Mouse (Mus musculus) small intestine, adult 2 months (tissue): Measurements from ENCODE around the gene Desi1. TPM values are rescaled to one million over a fixed set of nuclear protein-coding genes. Genes with fewer than 3 reads are reported as not detected.

Experiments
- H3K27ac ChIP-seq: fragments of 200-500 bp; 2 replicates; pipeline ENCODE4 v1.5.1; 2012; ENCODE audit warnings: low read depth, low read length, control low read depth, inconsistent platforms; ENCODE audit not compliant: insufficient read depth
- H3K27me3 ChIP-seq: fragments of 200-500 bp; 2 replicates; pipeline ENCODE4 v1.6.1; 2012; ENCODE audit warnings: mild to moderate bottlenecking, moderate library complexity, low read length, inconsistent platforms; ENCODE audit not compliant: control insufficient read depth, insufficient read depth
- H3K36me3 ChIP-seq: fragments of 200-500 bp; 2 replicates; pipeline ENCODE4 v1.6.1; 2012; ENCODE audit warnings: mild to moderate bottlenecking, low read length, control low read depth, inconsistent platforms; ENCODE audit not compliant: control insufficient read depth, insufficient read depth
- H3K4me1 ChIP-seq: fragments of 200-500 bp; 2 replicates; pipeline ENCODE4 v1.6.1; 2012; ENCODE audit warnings: low read length, inconsistent platforms, mixed read lengths; ENCODE audit not compliant: control insufficient read depth, insufficient read depth, insufficient read length
- H3K4me3 ChIP-seq: fragments of 200-500 bp; 2 replicates; pipeline ENCODE4 v1.5.1; 2012; ENCODE audit warnings: low read depth, mild to moderate bottlenecking, control low read depth, inconsistent platforms, low read length, moderate library complexity
- CTCF ChIP-seq: fragments of 200-500 bp; IDR thresholded peaks from 2 replicates; pipeline ENCODE4 v1.5.1; 2012; ENCODE audit warnings: low read depth, mild to moderate bottlenecking, control low read depth, inconsistent platforms, low read length, moderate library complexity, mixed read lengths; ENCODE audit not compliant: insufficient replicate concordance, insufficient read length; ENCODE audit errors: extremely low read depth
- POLR2A ChIP-seq: fragments of 200-500 bp; IDR thresholded peaks from 2 replicates; pipeline ENCODE4 v1.6.1; 2012; ENCODE audit warnings: low read depth, mild to moderate bottlenecking, control low read depth, inconsistent platforms, low read length, moderate library complexity
- WGBS: fragments of 180-500 bp; shearing (Covaris S2); methylation state at CpG from one replicate; pipeline ENCODE4 v1.1.7; 2018; 5-methylcytosine and 5-hydroxymethylcytosine counted together
- polyA plus RNA-seq: library from polyadenylated mRNA; depleted of rRNA; stranded (reverse); fragments of >200 nt; gene quantifications from 2 replicates; pipeline ENCODE4 v1.2.3, GENCODE M21; 2012

Gene Desi1
- polyA plus RNA-seq, 1 experiment: 25.4 TPM

GRCm38 (mm10) chr15:81960171-81961077, 73.2 kb downstream of the Desi1 start, which contains the start of gene Pmm1:
TSS of gene Pmm1 (minus strand) at chr15:81960930.
- WGBS: under 1% methylated on average over 77 of the region's 77 CpGs
- Histone ChIP-seq H3K4me1 (no peaks in the 10 kb centered on the region; the same call in 1 of the 2 replicates), H3K36me3 (0 out of 2 replicates have a peak, but pooled peaks cover under 1% of the 10 kb centered on the region), H3K27ac (peak within 1 kb of the TSS; percentile 27), H3K4me3 (peak within 1 kb of the TSS; percentile 72), H3K27me3 (no peaks in the 10 kb centered on the region)
- peak; percentile 66 for TF ChIP-seq CTCF
- TF ChIP-seq POLR2A: peak; percentile 49; the same call in 1 of the 2 replicates

- Histone ChIP-seq H3K27me3 (no peaks in the 10 kb centered on the region), H3K36me3 (0 out of 2 replicates have a peak, but pooled peaks cover 3% of the 10 kb centered on the region), H3K4me3 (no peak overlapping the region), H3K4me1 (peaks cover 3% of the 10 kb centered on the region; the same call in 1 of the 2 replicates), H3K27ac (no peak overlapping the region)
- TF ChIP-seq CTCF (no peak), POLR2A (no peak)
- 73% methylated on average over 3 of the region's 3 CpGs for WGBS
These were observed 74.8 kb downstream of the Desi1 start for GRCm38 (mm10) chr15:81958906-81959305.

GRCm38 (mm10) chr15:81957598-81957997, 76.1 kb downstream of the Desi1 start:
- WGBS: 92% methylated on average over 11 of the region's 11 CpGs
- TF ChIP-seq POLR2A (no peak), CTCF (no peak)
- H3K4me1 ChIP-seq: peaks cover 3% of the 10 kb centered on the region; the same call in 1 of the 2 replicates

GRCm38 (mm10) chr15:81956457-81956856, 77.2 kb downstream of the Desi1 start:
- 65% methylated on average over 8 of the region's 8 CpGs for WGBS
- TF ChIP-seq POLR2A: no peak
- TF ChIP-seq CTCF: peak; percentile 97
- Histone ChIP-seq H3K36me3 (0 out of 2 replicates have a peak, but pooled peaks cover 3% of the 10 kb centered on the region), H3K4me3 (no peak overlapping the region), H3K27ac (no peak overlapping the region), H3K27me3 (no peaks in the 10 kb centered on the region), H3K4me1 (peaks cover 3% of the 10 kb centered on the region; the same call in 1 of the 2 replicates)

More at GRCm38 (mm10) chr15:81957598-81957997, 76.1 kb downstream of the Desi1 start:
- no peaks in the 10 kb centered on the region for H3K27me3 ChIP-seq
- H3K27ac ChIP-seq: no peak overlapping the region
- H3K4me3 ChIP-seq: no peak overlapping the region
- 0 out of 2 replicates have a peak, but pooled peaks cover 3% of the 10 kb centered on the region for H3K36me3 ChIP-seq

GRCm38 (mm10) chr15:81955414-81955813, 78.2 kb downstream of the Desi1 start:
- Histone ChIP-seq H3K36me3 (0 out of 2 replicates have a peak, but pooled peaks cover 4% of the 10 kb centered on the region), H3K4me3 (no peak overlapping the region), H3K4me1 (peaks cover 3% of the 10 kb centered on the region; the same call in 1 of the 2 replicates), H3K27me3 (no peaks in the 10 kb centered on the region), H3K27ac (no peak overlapping the region)
- no peak for TF ChIP-seq CTCF
- TF ChIP-seq POLR2A: no peak
- 97% methylated on average over 15 of the region's 15 CpGs for WGBS

- H3K36me3 ChIP-seq: peaks cover 4% of the 10 kb centered on the region; the same call in 1 of the 2 replicates
- WGBS: 89% methylated on average over 6 of the region's 6 CpGs
- no peak for TF ChIP-seq CTCF
- no peak for TF ChIP-seq POLR2A
These were observed 78.9 kb downstream of the Desi1 start for GRCm38 (mm10) chr15:81954716-81955115.

GRCm38 (mm10) chr15:81954151-81954583, 79.5 kb downstream of the Desi1 start:
- Histone ChIP-seq H3K27me3 (no peaks in the 10 kb centered on the region), H3K4me1 (peaks cover 13% of the 10 kb centered on the region), H3K27ac (no peak overlapping the region), H3K36me3 (peaks cover 4% of the 10 kb centered on the region; the same call in 1 of the 2 replicates), H3K4me3 (no peak overlapping the region)
- 60% methylated on average over 9 of the region's 9 CpGs for WGBS
- TF ChIP-seq CTCF (no peak), POLR2A (no peak)

More at GRCm38 (mm10) chr15:81954716-81955115, 78.9 kb downstream of the Desi1 start:
- Histone ChIP-seq H3K4me1 (peaks cover 9% of the 10 kb centered on the region), H3K27me3 (no peaks in the 10 kb centered on the region), H3K27ac (no peak overlapping the region), H3K4me3 (no peak overlapping the region)
